Mouse (Mus musculus) forebrain, embryonic 14.5 days (tissue): ENCODE measurements at regions not wholly inside any gene's neighbourhood (a gene's known extent, or its start where the extent isn't known, plus 50 kb on each side); places are given as distances from the start of the nearest gene placed in this dataset.

Source experiments
- ATAC-seq: fragments of 200-750 bp; cut with Nextera tagmentation; 2 replicates; pipeline ENCODE4 v1.8.0; 2017; ENCODE audit warnings: mild to moderate bottlenecking, moderate library complexity
- DNase-seq: peaks from one replicate; pipeline ENCODE4 v3.0.0-alpha.2; 2015; ENCODE audit warnings: low spot score
- H3K27ac ChIP-seq: fragments of 300-500 bp; sonication (generic); 2 replicates; pipeline ENCODE4 v1.5.1; 2014; ENCODE audit warnings: low read depth, mild to moderate bottlenecking, control low read depth, low read length, moderate library complexity
- H3K27me3 ChIP-seq: fragments of 300-500 bp; sonication (generic); replicated peaks from 2 replicates; pipeline ENCODE4 v1.6.1; 2014; ENCODE audit warnings: low read length, control low read depth, mixed read lengths; ENCODE audit not compliant: control insufficient read depth, insufficient read depth
- H3K36me3 ChIP-seq: fragments of 300-500 bp; sonication (generic); 2 replicates; pipeline ENCODE4 v1.6.1; 2014; ENCODE audit warnings: low read length, control low read depth; ENCODE audit not compliant: control insufficient read depth, insufficient read depth
- H3K4me1 ChIP-seq: fragments of 300-500 bp; sonication (generic); 2 replicates; pipeline ENCODE4 v1.6.1; 2014; ENCODE audit warnings: antibody characterized with exemption, low read length, control low read depth; ENCODE audit not compliant: control insufficient read depth, insufficient read depth
- H3K4me2 ChIP-seq: fragments of 300-500 bp; sonication (generic); 2 replicates; pipeline ENCODE4 v1.6.1; 2014; ENCODE audit warnings: mild to moderate bottlenecking, control low read depth, low read length
- H3K4me3 ChIP-seq: fragments of 300-500 bp; sonication (generic); 2 replicates; pipeline ENCODE4 v1.5.1; 2014; ENCODE audit warnings: low read depth, low read length, control low read depth
- H3K9ac ChIP-seq: fragments of 300-500 bp; sonication (generic); 2 replicates; pipeline ENCODE4 v1.6.1; 2014; ENCODE audit warnings: mild to moderate bottlenecking, low read length, control low read depth, moderate library complexity
- H3K9me3 ChIP-seq: fragments of 300-500 bp; sonication (generic); replicated peaks from 2 replicates; pipeline ENCODE4 v1.6.1; 2016; ENCODE audit warnings: low read length, control low read depth, mixed read lengths; ENCODE audit not compliant: control insufficient read depth
- WGBS: fragments of 180-500 bp; shearing (Covaris S2); extraction: QIAGEN DNeasy Blood & Tissue Kit; methylation state at CpG from one replicate; pipeline ENCODE4 v1.1.7; 2014; 5-methylcytosine and 5-hydroxymethylcytosine counted together

DNA sequence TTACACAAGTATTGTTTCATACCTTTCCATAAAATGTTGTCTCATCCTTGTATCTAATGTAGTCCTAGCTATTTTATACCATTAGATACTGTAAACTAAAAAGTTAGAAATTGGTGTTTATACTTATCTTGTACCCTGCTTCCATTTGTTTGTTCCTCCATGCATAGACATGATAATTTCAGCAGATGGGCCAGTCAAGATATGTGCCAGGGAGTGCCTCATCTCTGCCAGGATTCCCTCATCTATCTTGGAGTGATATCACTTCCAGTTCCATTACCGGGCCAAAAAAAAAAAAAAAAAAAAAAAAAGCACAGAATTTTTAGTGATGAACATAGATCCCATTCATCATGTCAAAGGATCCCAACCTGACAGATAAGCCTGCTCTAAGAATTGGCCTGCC, 79.2 kb upstream of the Gemin8 start:
- H3K4me2 ChIP-seq: no peak overlapping the region
- 83% methylated on average over 1 of the region's 1 CpGs for WGBS
- DNase-seq (peak; percentile 31), ATAC-seq (no peak; the same call in 1 of the 2 replicates)
- H3K27ac ChIP-seq: no peak overlapping the region
- no peaks in the 10 kb centered on the region for H3K36me3 ChIP-seq
- H3K9me3 ChIP-seq: no peaks in the 10 kb centered on the region
- H3K9ac ChIP-seq: no peak overlapping the region
- no peaks in the 10 kb centered on the region for H3K4me1 ChIP-seq
- H3K27me3 ChIP-seq: no peaks in the 10 kb centered on the region
- no peak overlapping the region for H3K4me3 ChIP-seq

DNA sequence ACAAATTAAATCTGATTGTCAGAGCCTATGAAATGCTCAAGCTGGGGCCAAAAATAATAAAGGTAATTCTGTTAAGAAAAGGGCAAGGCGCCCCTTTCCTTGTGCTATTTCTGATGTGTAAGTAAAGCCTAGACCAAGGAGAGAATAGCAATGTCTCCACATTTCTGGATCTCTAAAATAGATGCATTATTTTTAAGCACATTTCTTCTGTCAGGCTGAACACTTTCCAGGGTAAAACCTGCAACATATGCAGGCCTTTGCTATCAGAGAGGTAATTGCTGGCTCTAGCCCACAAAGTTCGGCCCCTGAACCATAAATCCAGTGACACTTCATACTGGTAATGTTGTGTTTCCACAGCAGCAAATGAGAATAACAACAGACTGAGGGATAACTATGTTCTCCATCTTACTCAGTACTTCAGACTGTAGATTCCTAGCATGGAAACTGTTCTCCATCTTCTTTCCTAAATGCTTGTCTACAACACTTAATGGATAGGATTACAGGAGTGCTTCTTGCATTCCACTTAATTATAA, 63.0 kb upstream of the Gemin8 start:
- 84% methylated on average over 2 of the region's 2 CpGs for WGBS
- Histone ChIP-seq H3K27ac (no peak overlapping the region), H3K4me3 (no peak overlapping the region), H3K27me3 (no peaks in the 10 kb centered on the region), H3K4me1 (no peaks in the 10 kb centered on the region), H3K4me2 (no peak overlapping the region), H3K36me3 (no peaks in the 10 kb centered on the region), H3K9ac (no peak overlapping the region), H3K9me3 (no peaks in the 10 kb centered on the region)
- no peak for DNase-seq
- ATAC-seq: no peak
